Mouse (Mus musculus) liver, embryonic 16.5 days (tissue): ENCODE results near the gene Bend5. TPM values are rescaled to one million over a fixed set of nuclear protein-coding genes. Genes with fewer than 3 reads are reported as not detected.

Experiments
- ATAC-seq: fragments of 200-750 bp; cut with Nextera tagmentation; 2 replicates; pipeline ENCODE4 v1.8.0; 2017; ENCODE audit warnings: low read depth, mild to moderate bottlenecking, moderate number of reproducible peaks, moderate library complexity
- H3K27ac ChIP-seq: fragments of 300-500 bp; sonication (generic); 2 replicates; pipeline ENCODE4 v1.5.1; 2014; ENCODE audit warnings: mild to moderate bottlenecking, low read length
- H3K27me3 ChIP-seq: fragments of 300-500 bp; sonication (generic); 2 replicates; pipeline ENCODE4 v1.6.1; 2014; ENCODE audit warnings: low read depth, low read length, mixed read lengths; ENCODE audit not compliant: control insufficient read depth, insufficient read depth
- H3K36me3 ChIP-seq: fragments of 300-500 bp; sonication (generic); 2 replicates; pipeline ENCODE4 v1.6.1; 2014; ENCODE audit warnings: mild to moderate bottlenecking; ENCODE audit not compliant: control insufficient read depth, insufficient read depth
- H3K4me1 ChIP-seq: fragments of 300-500 bp; sonication (generic); 2 replicates; pipeline ENCODE4 v1.6.1; 2014; ENCODE audit warnings: low read depth, low read length, mixed read lengths; ENCODE audit not compliant: control insufficient read depth
- H3K4me2 ChIP-seq: fragments of 300-500 bp; sonication (generic); 2 replicates; pipeline ENCODE4 v1.6.1; 2014; ENCODE audit warnings: low read depth, low read length, mixed read lengths
- H3K4me3 ChIP-seq: fragments of 300-500 bp; sonication (generic); 2 replicates; pipeline ENCODE4 v1.5.1; 2014; ENCODE audit warnings: low read depth, mild to moderate bottlenecking, low read length
- H3K9ac ChIP-seq: fragments of 300-500 bp; sonication (generic); 2 replicates; pipeline ENCODE4 v1.6.1; 2014; ENCODE audit warnings: low read depth, low read length
- H3K9me3 ChIP-seq: fragments of 300-500 bp; sonication (generic); replicated peaks from 2 replicates; pipeline ENCODE4 v1.6.1; 2016; ENCODE audit warnings: low read length; ENCODE audit not compliant: control insufficient read depth
- whole genome bisulfite sequencing: fragments of 180-500 bp; shearing (Covaris S2); extraction: QIAGEN DNeasy Blood & Tissue Kit; methylation state at CpG from one replicate; pipeline ENCODE4 v1.1.7; 2014; ENCODE audit not compliant: insufficient replicate concordance; 5-methylcytosine and 5-hydroxymethylcytosine counted together
- polyA plus RNA-seq: library from polyadenylated mRNA; unstranded; fragments of >200 nt; fragmentation: Nextera tagmentation; extraction: Ambion mirVana; gene quantifications from 2 replicates; pipeline ENCODE4 v1.2.1, GENCODE M21; 2015

Bend5 gene
- polyA plus RNA-seq, 1 experiment from 2014 or later = 0.86 TPM

- no peak overlapping the region for H3K9ac ChIP-seq
- no peaks in the 10 kb centered on the region for H3K27me3 ChIP-seq
- H3K4me1 ChIP-seq = no peaks in the 10 kb centered on the region
- no peaks in the 10 kb centered on the region for H3K9me3 ChIP-seq
- no peaks in the 10 kb centered on the region for H3K36me3 ChIP-seq
- no peak overlapping the region for H3K4me3 ChIP-seq
- no peak for ATAC-seq
- 64% methylated on average over 2 of the region's 2 CpGs for WGBS
- no peak overlapping the region for H3K4me2 ChIP-seq
- no peak overlapping the region for H3K27ac ChIP-seq
Observed at GRCm38 (mm10) chr4:111467293-111467773, 52.5 kb downstream of the Bend5 start.

GRCm38 (mm10) chr4:111467796-111468195 lies 53.0 kb downstream of the Bend5 start:
- H3K4me3 ChIP-seq = no peak overlapping the region
- WGBS = 66% methylated on average over 4 of the region's 4 CpGs
- H3K9me3 ChIP-seq = no peaks in the 10 kb centered on the region
- no peaks in the 10 kb centered on the region for H3K4me1 ChIP-seq
- no peak for ATAC-seq
- no peaks in the 10 kb centered on the region for H3K27me3 ChIP-seq
- H3K27ac ChIP-seq = no peak overlapping the region
- no peak overlapping the region for H3K9ac ChIP-seq
- no peaks in the 10 kb centered on the region for H3K36me3 ChIP-seq
- no peak overlapping the region for H3K4me2 ChIP-seq

GRCm38 (mm10) chr4:111469847-111470246 lies 55.0 kb downstream of the Bend5 start:
- ATAC-seq = no peak

GRCm38 (mm10) chr4:111471726-111472125 lies 56.9 kb downstream of the Bend5 start:
- H3K27me3 ChIP-seq = no peaks in the 10 kb centered on the region
- H3K4me3 ChIP-seq = no peak overlapping the region
- H3K4me1 ChIP-seq = no peaks in the 10 kb centered on the region
- ATAC-seq = no peak
- H3K9me3 ChIP-seq = no peaks in the 10 kb centered on the region
- no peaks in the 10 kb centered on the region for H3K36me3 ChIP-seq
- 62% methylated on average over 3 of the region's 3 CpGs for WGBS
- no peak overlapping the region for H3K4me2 ChIP-seq
- no peak overlapping the region for H3K9ac ChIP-seq
- no peak overlapping the region for H3K27ac ChIP-seq

More at GRCm38 (mm10) chr4:111469847-111470246, 55.0 kb downstream of the Bend5 start:
- Histone ChIP-seq H3K9ac (no peak overlapping the region), H3K4me2 (no peak overlapping the region), H3K4me1 (no peaks in the 10 kb centered on the region), H3K27ac (no peak overlapping the region), H3K9me3 (no peaks in the 10 kb centered on the region), H3K36me3 (no peaks in the 10 kb centered on the region), H3K27me3 (no peaks in the 10 kb centered on the region), H3K4me3 (no peak overlapping the region)
- 62% methylated on average over 2 of the region's 2 CpGs for WGBS

- no peak overlapping the region for H3K4me2 ChIP-seq
- H3K4me3 ChIP-seq = no peak overlapping the region
- no peak overlapping the region for H3K27ac ChIP-seq
- H3K9ac ChIP-seq = no peak overlapping the region
- no peaks in the 10 kb centered on the region for H3K36me3 ChIP-seq
- no peaks in the 10 kb centered on the region for H3K27me3 ChIP-seq
- H3K4me1 ChIP-seq = no peaks in the 10 kb centered on the region
- WGBS = 70% methylated on average over 3 of the region's 3 CpGs
- ATAC-seq = no peak
- H3K9me3 ChIP-seq = no peaks in the 10 kb centered on the region
Observed at GRCm38 (mm10) chr4:111472511-111472910, 57.7 kb downstream of the Bend5 start.

- no peaks in the 10 kb centered on the region for H3K4me1 ChIP-seq
- ATAC-seq = no peak
- no peaks in the 10 kb centered on the region for H3K36me3 ChIP-seq
- H3K4me3 ChIP-seq = no peak overlapping the region
- no peak overlapping the region for H3K9ac ChIP-seq
- no peaks in the 10 kb centered on the region for H3K27me3 ChIP-seq
- no peaks in the 10 kb centered on the region for H3K9me3 ChIP-seq
- 76% methylated on average over 1 of the region's 1 CpGs for WGBS
- H3K27ac ChIP-seq = no peak overlapping the region
- H3K4me2 ChIP-seq = no peak overlapping the region
Observed at GRCm38 (mm10) chr4:111473014-111473413, 58.2 kb downstream of the Bend5 start.

- no peaks in the 10 kb centered on the region for H3K36me3 ChIP-seq
- no peak overlapping the region for H3K9ac ChIP-seq
- no peak overlapping the region for H3K4me2 ChIP-seq
- H3K4me1 ChIP-seq = no peaks in the 10 kb centered on the region
- H3K27ac ChIP-seq = no peak overlapping the region
- no peaks in the 10 kb centered on the region for H3K9me3 ChIP-seq
- H3K4me3 ChIP-seq = no peak overlapping the region
- no peak for ATAC-seq
- no peaks in the 10 kb centered on the region for H3K27me3 ChIP-seq
- 65% methylated on average over 10 of the region's 10 CpGs for WGBS
Observed at GRCm38 (mm10) chr4:111475374-111475971, 60.7 kb downstream of the Bend5 start.

- H3K27ac ChIP-seq = no peak overlapping the region
- H3K4me2 ChIP-seq = no peak overlapping the region
- H3K27me3 ChIP-seq = no peaks in the 10 kb centered on the region
- H3K36me3 ChIP-seq = no peaks in the 10 kb centered on the region
- no peaks in the 10 kb centered on the region for H3K9me3 ChIP-seq
- no peak overlapping the region for H3K4me3 ChIP-seq
- ATAC-seq = no peak
- H3K9ac ChIP-seq = no peak overlapping the region
- no peaks in the 10 kb centered on the region for H3K4me1 ChIP-seq
- 50% methylated on average over 4 of the region's 4 CpGs for WGBS
Observed at GRCm38 (mm10) chr4:111477507-111477906, 62.7 kb downstream of the Bend5 start.

GRCm38 (mm10) chr4:111483499-111483898 lies 68.7 kb downstream of the Bend5 start:
- 54% methylated on average over 5 of the region's 5 CpGs for WGBS
- Histone ChIP-seq H3K4me1 (no peaks in the 10 kb centered on the region), H3K4me3 (no peak overlapping the region), H3K4me2 (no peak overlapping the region), H3K36me3 (no peaks in the 10 kb centered on the region), H3K9me3 (no peaks in the 10 kb centered on the region), H3K27ac (no peak overlapping the region), H3K27me3 (no peaks in the 10 kb centered on the region), H3K9ac (no peak overlapping the region)
- ATAC-seq = no peak
